24 mouse cellular contexts compared by ENCODE assay signal in genomic region chr16:12935266-12935665, GRCm38 (mm10).
DNase-seq lines count a peak whose midpoint lies in the region; ATAC-seq and TF ChIP-seq lines count a peak whose summit lies in the region.
"Had no signal": no experiment of that assay in that cellular context is flagged by ENCODE, and none has a peak within 500 bp of the region (broad histone marks: within the 10 kb centered on the region; RNA-seq: fewer than 3 reads in every experiment).

No protein-coding gene starts in this region.

- H3K9ac ChIP-seq in intestine, postnatal 0 days (ENCODE audit: low read depth, low read length) = no peak overlapping the region
- H3K9ac ChIP-seq: embryonic facial prominence, embryonic 13.5 days; embryonic facial prominence, embryonic 15.5 days; forebrain, embryonic 13.5 days had no signal

- DNase-seq in heart, embryonic 10.5 days (ENCODE audit: low spot score) = peak; percentile 51
- DNase-seq in heart, postnatal 4 days = no peak
- peak; percentile 60 for DNase-seq in brain, embryonic 14.5 days (ENCODE audit: low read depth)
- DNase-seq in retina, postnatal 1 day = peak; percentile 48
- no peak for DNase-seq in ovary, postnatal 14 days (ENCODE audit: low spot score)
- DNase-seq: adrenal gland, adult 8-10 months; adrenal gland, postnatal 14 days; adrenal gland, postnatal 36 days; cerebellum, adult 11 months; cerebellum, adult 18-20 months; cerebellum, adult 8-10 months; cerebellum, adult 9-11 months; cerebellum, postnatal 14 days; cerebellum, postnatal 36 days; embryo, embryonic 11 days had no signal

- H3K4me2 ChIP-seq in intestine, postnatal 0 days (replicated peaks; ENCODE audit: low read depth) = no peak overlapping the region
- H3K4me2 ChIP-seq: embryonic facial prominence, embryonic 13.5 days; embryonic facial prominence, embryonic 15.5 days; forebrain, embryonic 13.5 days had no signal

- 56% methylated on average over 2 of the region's 2 CpGs for WGBS in heart, embryonic 10.5 days
- 86% methylated on average over 2 of the region's 2 CpGs for WGBS in intestine, postnatal 0 days

- no peaks in the 10 kb centered on the region for H3K36me3 ChIP-seq in heart, embryonic 10.5 days
- no peaks in the 10 kb centered on the region for H3K36me3 ChIP-seq in intestine, postnatal 0 days (ENCODE audit: control insufficient read depth, insufficient read depth)
- H3K36me3 ChIP-seq: embryonic facial prominence, embryonic 13.5 days; embryonic facial prominence, embryonic 15.5 days; forebrain, embryonic 10.5 days had no signal

- ATAC-seq in intestine, postnatal 0 days = no peak
- ATAC-seq: activated CD4-positive, CD25-positive, alpha-beta regulatory T cell, adult 4 months; forebrain, embryonic 13.5 days; forebrain, embryonic 16.5 days; Patski had no signal

- no peak overlapping the region for H3K4me3 ChIP-seq in heart, embryonic 10.5 days
- H3K4me3 ChIP-seq in intestine, postnatal 0 days (ENCODE audit: low read depth, low read length) = no peak overlapping the region
- H3K4me3 ChIP-seq: embryonic facial prominence, embryonic 13.5 days; embryonic facial prominence, embryonic 15.5 days; erythroblast, embryonic 14.5 days; forebrain, embryonic 10.5 days; forebrain, embryonic 13.5 days had no signal

- no peaks in the 10 kb centered on the region for H3K4me1 ChIP-seq in heart, embryonic 10.5 days
- H3K4me1 ChIP-seq in intestine, postnatal 0 days (replicated peaks; ENCODE audit: control insufficient read depth, insufficient read depth, low read length) = no peaks in the 10 kb centered on the region
- H3K4me1 ChIP-seq: embryonic facial prominence, embryonic 13.5 days; embryonic facial prominence, embryonic 15.5 days; forebrain, embryonic 10.5 days; forebrain, embryonic 13.5 days had no signal

- no peak overlapping the region for H3K27ac ChIP-seq in heart, embryonic 10.5 days
- no peak overlapping the region for H3K27ac ChIP-seq in intestine, postnatal 0 days (ENCODE audit: low read depth, low read length)
- H3K27ac ChIP-seq: embryonic facial prominence, embryonic 13.5 days; embryonic facial prominence, embryonic 15.5 days; forebrain, embryonic 10.5 days; forebrain, embryonic 13.5 days had no signal

- no peak for TF ChIP-seq CTCF in brain, embryonic 14.5 days (IDR thresholded peaks at IDR 0.05; ENCODE audit: borderline replicate concordance, extremely low read depth, insufficient read depth, insufficient read length)
- no peak for TF ChIP-seq CTCF in intestine, postnatal 0 days (IDR thresholded peaks at IDR 0.05; ENCODE audit: low read depth)

- H3K9me3 ChIP-seq in heart, embryonic 10.5 days = no peaks in the 10 kb centered on the region
- H3K9me3 ChIP-seq in intestine, postnatal 0 days (ENCODE audit: control insufficient read depth) = no peaks in the 10 kb centered on the region
- H3K9me3 ChIP-seq: embryonic facial prominence, embryonic 13.5 days; embryonic facial prominence, embryonic 15.5 days; forebrain, embryonic 10.5 days; forebrain, embryonic 13.5 days had no signal

- H3K27me3 ChIP-seq in heart, embryonic 10.5 days (ENCODE audit: insufficient read depth, poor library complexity, severe bottlenecking) = no peaks in the 10 kb centered on the region
- no peaks in the 10 kb centered on the region for H3K27me3 ChIP-seq in intestine, postnatal 0 days (replicated peaks; ENCODE audit: control insufficient read depth, insufficient read depth, low read length)
- H3K27me3 ChIP-seq: embryonic facial prominence, embryonic 13.5 days; embryonic facial prominence, embryonic 15.5 days; forebrain, embryonic 13.5 days had no signal

- TF ChIP-seq POLR2A in brain, embryonic 14.5 days (IDR thresholded peaks at IDR 0.05; ENCODE audit: borderline replicate concordance, extremely low read depth, insufficient read depth, insufficient read length, poor library complexity, severe bottlenecking) = no peak

Comparison
In these comparisons a context has a peak if more than half of its experiments do, and no peak if none do; other contexts are left out.
1. DNase-seq: peak in heart, embryonic 10.5 days (single experiment), brain, embryonic 14.5 days (single experiment) and retina, postnatal 1 day (single experiment); none in heart, postnatal 4 days (single experiment) and ovary, postnatal 14 days (single experiment).